Mouse (Mus musculus) adrenal gland, adult 2 months (tissue): ENCODE data around the gene Ppp2r5e. TPM values are rescaled to one million over a fixed set of nuclear protein-coding genes. Genes with fewer than 3 reads are reported as not detected.

ENCODE experiments used
- DNase-seq: peaks from one replicate; pipeline ENCODE4 v3.0.0; 2021
- polyA plus RNA-seq: library from polyadenylated mRNA; depleted of rRNA; stranded (reverse); fragments of >200 nt; gene quantifications from 2 replicates; pipeline ENCODE4 v1.2.3, GENCODE M21; 2012
- total RNA-seq, 2 experiments: library from RNA; stranded (reverse); gene quantifications; 2 replicates each; pipeline ENCODE4 v1.2.3; 2021

Gene Ppp2r5e
- total and polyA plus RNA-seq, 3 experiments = 45.2 to 57.4 (median 50.3) TPM

DNA sequence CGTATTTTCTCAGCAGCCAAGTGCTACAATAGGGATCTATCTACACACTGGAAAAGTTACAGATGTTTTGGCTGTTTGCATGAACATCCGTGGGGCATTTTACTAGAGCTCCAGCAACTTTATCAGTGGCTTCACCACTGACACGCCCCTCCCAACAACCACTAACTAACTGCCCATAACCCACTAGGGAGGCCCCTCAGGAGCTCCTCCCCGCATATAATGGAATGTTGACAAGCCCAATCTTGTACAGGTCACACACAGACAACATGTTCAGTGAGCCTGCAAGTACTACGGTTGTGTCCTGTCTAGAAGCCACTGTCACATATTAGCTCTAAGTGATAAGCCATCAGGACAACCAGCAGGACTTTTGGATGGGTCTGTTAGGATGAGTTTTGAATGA lies 18.8 kb downstream of the Ppp2r5e start:
- no peak for DNase-seq

DNA sequence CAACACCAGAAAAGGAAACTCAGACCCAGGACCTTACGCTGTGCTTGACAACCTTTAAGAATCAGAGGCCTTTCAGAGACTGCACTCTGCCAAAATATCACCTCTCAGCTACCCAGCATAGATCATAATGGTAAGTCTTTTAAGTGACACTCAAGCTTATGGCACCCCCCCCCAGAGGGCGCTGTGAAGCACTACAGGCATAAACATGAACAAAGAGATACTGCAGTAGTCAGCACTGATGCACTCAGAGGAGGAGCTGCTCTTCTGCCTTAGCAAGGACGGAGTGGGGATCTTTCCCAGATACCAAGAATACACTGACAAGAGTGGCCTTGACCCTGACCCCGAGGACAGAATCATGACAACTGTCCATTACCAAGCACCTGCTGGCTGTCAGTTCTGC lies 23.8 kb downstream of the Ppp2r5e start:
- DNase-seq = peak; percentile 72

DNA sequence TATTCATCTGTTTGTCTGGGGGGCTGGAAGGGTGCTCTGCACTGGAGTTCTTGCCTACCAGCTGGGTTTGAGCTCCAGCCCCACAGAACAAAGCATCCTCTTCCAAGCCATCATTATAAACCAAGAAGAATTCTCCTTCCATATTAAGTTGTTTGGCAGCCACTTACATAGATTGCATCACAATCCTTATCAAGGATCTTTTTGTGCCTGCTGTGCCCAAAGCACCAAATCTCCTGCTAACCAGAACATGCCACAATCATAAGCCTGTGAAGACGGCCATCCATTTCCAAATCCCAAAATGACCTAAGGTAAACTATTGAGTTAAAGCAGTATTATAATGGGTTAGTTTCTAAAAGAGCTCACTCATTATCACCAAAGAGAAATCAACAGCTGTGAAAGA lies 25.9 kb downstream of the Ppp2r5e start:
- no peak for DNase-seq

DNA sequence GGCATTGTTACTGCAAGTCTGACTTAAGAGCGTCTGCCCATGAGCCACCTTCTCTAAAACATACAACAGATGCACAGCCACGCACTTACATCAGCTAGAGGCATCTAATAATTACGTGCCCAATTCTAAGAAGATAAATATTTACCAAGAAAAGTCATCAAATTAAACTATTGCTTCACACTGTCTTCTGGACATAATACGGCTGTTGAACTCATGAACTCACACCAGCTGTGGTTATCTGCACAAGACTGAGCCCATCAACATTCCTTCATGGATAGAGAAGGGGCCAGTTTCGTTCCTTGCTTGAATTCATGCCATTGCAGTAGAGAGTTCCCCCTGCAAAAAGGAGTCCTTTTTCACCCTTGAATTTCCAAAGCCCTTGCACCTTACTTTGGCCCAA lies 28.3 kb downstream of the Ppp2r5e start:
- DNase-seq = no peak

DNA sequence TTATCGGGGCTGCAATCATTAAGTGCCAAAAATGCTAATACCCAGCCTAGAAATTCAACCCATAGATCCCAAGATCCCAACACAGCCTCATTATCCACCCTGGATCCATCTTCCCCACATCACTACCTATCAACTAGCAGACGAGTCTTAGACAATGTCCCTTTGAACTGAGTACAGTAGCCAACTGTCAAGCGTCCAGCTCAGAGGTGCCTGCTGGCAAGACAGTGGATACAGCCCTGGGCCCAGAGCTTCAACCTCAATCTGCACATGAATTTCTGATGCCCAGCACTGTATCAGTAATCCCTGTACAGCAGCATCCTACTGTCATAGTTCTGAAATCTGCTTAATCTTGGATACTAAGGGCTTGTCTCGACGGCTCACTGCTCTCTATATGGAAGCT lies 30.3 kb downstream of the Ppp2r5e start:
- no peak for DNase-seq

DNA sequence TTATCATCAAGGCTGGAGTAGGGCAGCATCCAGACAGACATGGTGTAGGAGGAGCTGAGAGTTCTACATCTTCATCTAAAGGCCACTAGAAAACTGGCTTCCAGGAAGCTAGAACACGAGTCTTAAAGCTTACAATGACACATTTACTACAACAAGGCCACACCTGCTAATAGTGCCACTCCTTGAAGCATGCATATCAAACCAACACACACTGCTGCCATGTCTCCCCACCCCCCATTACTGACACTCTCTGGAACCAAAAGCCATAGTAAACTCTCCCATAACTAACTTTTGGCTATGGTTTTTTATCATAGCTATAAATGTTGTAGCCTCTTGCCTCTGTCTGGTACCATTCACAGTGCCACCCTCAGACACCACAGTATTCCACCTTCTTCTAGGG lies 31.5 kb downstream of the Ppp2r5e start:
- DNase-seq = no peak

DNA sequence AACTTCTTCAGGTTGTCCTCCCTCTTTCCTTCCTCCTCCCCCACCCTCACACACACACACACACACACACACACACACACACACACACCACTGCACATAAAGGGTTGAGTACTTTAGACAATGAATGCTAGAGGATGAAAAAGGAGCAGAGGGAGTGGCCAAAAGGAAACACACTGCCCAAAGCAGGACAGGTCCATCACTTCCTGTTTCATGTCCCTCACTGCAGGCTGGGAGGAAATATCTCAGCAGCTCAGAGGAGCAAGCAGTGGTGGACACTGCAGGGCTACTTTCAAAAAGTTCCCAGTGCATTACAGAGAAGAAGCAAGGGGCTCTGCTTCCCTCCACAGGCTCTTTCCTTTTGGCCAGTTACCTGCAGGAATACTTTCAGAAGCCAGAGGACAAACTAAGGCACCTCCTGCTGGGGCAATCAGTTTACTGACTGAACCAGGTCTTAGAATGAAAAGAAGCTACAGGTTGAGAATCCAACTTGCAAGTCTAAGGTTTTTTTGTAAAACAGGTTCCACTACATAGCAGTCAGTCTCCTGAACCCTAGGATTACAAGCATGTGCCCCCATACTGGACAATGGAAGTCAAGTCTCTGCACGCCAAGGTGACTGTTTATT lies 32.9 kb downstream of the Ppp2r5e start:
- no peak for DNase-seq

DNA sequence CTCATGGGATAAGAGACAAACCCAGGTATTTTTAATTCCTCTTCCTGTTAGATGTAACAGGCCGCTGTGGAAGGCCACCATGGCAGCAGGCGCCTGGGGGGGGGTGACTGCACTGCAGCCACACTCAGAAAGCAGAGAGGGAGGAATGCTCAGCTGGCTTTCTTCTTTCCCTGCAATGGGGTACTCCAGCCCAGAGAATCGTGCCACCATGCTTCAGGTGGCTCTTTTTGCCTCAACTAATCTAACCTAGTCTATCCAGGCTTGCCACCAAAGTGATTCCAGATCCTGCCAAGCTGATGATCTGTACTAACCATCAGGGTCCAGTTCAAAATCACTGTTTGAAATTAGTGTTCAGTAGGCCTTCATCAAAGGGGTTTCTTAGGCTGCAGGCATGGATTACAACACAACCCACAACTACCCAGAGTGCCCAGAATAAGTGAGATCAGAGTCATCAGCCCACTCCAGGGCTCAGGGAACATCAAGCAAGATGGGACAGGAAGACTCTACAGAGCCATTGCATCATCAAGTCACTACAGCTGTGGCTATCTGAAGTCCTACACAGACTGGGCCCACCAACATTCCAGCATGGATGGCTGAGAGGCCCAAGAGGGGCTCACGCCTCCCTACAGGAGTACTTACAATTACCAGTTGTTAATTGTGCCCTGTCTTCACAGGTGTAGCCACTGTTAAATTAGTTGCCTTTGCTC lies 35.2 kb downstream of the Ppp2r5e start:
- DNase-seq = no peak

DNA sequence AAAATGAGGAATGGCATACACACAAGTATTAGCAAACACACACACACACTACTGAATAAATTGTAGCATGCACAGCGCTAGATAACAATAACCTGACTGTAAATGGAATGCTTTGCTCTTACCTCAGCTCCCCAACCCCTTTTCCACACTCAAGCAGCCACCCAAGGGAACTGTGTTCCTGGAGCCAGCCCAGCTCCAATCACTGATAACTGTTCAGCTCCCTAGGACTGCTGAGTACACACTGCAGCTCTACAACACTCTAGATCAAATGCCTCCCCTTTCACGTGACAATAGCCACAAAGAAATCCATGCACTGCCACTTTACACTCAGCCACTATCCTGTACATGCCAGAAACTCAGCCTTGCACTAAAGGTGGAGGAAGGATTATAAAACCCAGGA lies 36.8 kb downstream of the Ppp2r5e start:
- DNase-seq = no peak

DNA sequence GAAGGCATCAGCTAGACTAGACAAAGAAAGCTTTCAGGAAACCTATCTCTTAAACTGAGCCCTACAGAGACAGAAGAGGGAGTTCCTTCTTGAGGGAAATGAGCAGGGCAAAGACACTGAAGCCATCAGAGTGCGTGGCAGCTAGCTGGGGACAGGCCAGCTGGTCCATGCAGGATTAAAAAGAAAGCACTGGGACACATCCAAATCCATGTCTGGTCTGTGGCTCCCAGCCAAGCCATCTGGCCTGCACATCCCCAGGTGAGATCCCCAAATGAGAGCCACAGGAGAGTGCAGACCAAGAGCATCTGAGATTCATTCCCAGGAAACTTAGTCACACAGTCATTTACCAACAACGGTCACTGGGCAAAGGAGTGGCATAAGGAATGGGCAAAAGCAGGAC lies 38.2 kb downstream of the Ppp2r5e start:
- DNase-seq = no peak

DNA sequence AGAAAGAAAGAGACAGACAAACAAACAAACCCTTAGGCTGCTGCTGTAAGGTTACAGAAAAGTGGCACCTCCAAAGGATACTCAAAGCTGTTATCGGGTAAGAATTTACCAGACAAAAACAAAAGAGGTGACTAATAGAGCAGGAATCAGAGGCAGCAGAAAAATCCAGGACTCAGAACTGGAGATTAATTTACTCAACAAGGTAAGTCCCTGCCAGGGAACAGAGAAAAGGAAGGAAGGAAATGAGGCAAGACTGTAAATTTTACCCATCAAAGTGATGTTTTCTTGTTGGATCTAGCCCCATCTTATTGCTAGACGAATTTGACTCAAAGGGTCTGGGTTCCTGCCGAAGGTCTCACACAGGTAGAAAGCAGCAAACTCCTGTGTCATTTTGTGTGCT lies 41.0 kb downstream of the Ppp2r5e start:
- no peak for DNase-seq

DNA sequence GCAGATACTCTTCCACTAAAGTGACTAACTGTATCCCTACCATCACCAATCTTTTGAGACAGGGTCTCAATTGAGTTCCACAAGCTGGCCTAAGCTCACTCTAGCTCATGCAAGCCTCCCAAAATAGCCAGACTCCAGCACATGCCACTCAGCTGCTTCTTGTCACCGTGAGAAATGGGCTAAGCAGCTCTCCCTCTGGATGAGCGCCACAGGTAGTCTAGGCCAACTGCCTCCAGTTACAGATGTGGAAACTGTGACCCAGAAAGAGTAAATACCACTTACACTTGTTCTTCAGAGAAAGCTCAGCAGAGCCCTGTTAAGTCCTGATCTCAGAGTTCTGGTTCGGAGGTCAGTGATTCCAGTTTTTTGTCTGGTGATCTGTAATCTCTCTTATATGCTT lies 43.7 kb downstream of the Ppp2r5e start:
- no peak for DNase-seq

DNA sequence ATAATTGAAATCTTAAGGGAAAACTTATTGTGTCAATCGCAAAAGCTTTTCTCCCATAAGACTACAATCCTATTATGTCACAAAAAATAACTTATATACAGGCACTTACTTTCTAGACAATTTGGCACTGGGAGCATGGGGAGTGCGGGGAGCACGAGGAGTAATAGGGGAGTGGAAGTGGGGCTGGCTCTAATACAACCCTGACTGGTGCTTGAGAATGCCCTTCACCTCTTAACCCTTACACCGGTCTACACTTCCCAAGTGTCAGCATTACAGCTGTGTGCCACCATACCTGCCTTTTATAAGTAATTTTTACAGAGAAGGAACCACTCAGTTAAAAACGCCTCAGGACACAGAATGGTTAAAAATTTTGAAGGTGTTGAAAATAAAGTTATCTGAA lies 44.4 kb downstream of the Ppp2r5e start:
- DNase-seq = no peak

DNA sequence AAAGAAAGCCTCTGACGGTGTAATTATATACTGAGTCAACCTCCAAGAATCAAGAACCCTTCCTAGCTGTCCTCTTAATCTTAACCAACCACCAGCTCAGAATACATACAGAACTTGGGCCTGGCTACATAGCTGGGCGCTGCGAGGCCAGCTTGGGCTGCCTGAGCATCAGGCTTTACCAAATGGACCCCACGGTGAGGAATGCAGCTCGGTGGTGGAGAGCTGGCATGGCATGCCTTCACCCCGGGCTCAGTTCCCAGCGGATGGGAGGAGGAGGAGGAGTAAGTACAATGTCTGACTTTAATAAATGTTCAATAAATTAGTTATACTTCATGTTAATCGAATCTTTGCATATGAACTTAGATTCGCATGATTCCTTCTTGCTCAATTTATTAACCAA lies 47.0 kb downstream of the Ppp2r5e start:
- DNase-seq = no peak

DNA sequence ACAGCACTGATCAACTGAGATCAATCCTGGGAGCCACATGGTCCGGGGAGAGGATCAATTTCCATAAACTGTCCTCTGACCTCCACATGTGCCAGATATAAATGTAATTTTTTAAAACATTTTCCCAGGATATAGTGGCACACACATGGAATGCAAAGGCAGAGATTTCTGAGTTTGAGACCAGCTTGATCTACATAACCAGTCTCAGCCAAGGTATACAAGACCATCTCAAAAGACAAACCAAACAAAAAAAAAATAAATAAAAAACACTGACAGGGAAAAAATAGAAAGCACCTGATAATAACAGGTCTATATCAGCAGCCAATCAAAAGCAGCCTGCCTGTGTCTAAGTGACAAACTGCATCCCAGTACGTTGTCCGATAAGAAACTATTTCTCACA lies 48.9 kb downstream of the Ppp2r5e start:
- no peak for DNase-seq

DNA sequence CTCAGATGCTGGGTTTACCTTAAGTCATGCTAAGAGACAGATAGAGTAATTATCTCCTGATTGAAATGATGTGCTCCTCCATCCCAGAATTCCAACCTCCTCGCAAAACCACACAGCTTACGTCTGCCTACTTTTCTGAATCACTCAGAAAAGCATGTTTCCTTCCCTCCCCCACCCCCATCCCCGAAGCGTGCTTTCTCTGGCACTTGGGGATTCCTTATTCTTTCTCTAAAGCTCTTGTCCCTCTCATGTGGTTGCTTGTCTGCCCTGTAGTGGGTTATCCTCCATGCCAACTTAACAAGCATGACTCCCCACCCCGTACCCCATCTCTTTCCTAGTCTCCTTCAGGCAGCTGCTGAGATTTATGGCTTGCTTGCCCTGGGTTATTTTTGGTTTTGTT lies 49.8 kb downstream of the Ppp2r5e start:
- DNase-seq = no peak

DNA sequence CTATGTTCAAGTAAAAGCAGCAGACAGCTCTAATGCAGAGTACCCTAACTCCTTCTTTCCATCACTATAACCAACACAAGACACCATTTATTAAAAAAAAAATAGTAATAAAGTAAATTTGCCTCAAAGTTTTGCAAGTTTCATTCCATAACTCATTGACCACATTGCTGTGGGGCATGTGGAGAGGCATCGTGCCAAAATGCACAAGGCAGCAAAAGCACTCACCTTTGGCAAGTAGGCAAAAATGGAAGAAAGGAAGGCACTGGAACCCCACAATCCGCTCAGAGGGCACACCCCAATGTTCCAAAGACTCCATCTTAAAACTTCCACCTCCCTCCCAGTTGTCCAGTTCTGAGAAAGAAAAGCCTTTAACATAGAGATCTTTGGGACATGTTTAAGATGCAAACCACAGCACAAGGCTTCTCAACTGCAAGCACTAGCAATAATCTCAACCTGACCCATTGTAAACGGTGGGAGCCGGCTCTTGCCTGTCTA lies 50.6 kb downstream of the Ppp2r5e start:
- no peak for DNase-seq

DNA sequence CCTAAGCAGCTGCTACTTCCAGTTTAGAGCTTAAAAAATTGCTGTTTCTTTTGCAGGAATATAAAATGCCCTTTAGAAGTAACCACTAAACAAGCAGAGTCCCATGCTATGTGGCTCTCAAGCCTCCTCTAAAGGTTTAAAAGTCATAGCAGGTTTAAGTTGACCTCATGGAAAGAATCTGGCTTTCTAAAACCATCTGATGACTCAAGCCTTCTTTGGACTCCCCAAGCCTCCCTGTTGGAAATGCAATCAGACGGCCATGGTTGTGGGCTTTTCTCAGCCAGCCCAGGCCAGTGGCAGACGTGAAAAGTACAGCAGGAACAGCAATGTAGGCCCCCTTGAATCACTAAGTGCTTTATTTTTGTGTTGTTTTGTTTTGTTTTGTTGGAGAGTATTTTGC lies 51.4 kb downstream of the Ppp2r5e start:
- DNase-seq = no peak

DNA sequence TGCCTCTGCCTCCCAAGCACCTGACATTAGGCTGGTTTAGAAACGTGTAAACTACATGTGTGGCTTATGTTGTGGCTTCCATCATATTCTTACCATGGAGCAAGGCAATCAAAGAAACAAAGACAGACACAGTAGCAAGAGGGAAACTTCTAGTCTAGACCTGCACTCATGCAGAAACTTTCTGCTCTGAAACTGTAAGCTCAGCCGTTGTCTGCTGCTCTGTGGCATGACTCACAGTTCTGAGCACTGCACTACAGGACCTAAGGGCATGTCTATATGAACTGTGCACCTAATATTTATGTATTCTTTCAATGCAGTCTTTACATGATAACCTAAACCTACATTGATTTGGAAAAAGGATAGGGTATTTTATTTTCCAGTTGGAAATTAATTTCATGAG lies 51.8 kb downstream of the Ppp2r5e start:
- no peak for DNase-seq

DNA sequence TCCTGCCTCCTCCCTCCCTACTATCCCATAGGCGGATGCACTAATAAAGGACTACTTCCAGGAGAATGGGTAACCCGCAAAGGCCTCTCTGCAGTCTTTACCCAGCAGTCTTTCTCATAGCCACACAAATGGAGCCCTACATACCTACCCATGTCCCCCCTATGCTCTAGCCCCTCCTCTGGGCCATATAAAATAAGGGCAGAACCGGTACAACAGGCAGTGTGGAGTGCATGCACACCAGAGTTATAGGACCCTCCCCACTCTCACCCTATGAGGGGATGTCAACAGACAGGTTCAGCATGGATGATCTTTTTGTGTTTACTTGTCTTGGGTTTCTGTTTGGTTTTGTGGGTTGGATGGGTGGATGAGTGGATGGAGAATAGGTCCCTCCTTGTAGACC lies 52.7 kb downstream of the Ppp2r5e start:
- no peak for DNase-seq

DNA sequence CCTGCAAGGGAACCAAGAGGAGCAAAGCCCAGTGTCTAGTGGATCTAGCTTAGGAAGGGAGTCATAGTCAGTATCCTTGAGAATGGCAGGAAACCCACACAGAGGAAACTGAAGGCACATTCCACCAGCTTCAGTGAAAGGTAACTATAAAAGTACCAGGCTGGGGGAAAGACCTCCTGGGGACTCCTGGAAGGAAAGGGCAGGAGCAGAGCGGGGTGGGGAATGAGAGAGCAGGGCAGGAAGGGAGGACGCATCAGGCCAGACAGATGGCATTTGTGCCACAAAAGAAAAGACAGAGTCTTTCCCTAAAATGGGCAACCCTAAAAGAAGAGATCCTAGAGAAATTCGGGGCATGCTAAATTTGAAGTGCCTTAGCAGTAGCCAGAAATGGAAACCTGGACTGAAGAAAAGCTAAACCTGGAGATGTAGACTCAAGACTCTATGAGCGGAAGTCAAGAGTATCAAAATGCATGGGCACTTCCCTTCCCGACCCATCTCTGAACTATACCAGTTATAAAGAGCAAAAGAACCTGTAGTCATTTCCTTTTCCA lies 55.3 kb downstream of the Ppp2r5e start:
- DNase-seq = no peak

DNA sequence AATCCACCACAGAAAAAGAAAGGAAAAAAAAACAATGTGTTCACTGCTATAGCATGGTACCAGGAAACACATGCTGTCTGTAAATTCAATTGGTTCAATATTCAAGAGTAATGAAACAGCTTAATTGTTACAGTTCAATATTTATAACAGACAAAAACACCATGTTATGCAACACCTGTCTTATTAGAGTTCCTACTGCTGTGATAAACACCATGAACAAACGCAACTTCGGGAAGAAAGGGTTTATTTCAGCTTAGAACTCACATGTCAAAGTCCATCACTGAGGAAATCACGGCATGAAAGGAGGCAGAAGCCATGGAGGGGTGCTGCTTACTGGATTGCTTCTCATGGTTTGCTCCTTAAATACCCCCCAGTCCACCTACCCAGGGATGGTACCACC lies 56.8 kb downstream of the Ppp2r5e start:
- DNase-seq = no peak

DNA sequence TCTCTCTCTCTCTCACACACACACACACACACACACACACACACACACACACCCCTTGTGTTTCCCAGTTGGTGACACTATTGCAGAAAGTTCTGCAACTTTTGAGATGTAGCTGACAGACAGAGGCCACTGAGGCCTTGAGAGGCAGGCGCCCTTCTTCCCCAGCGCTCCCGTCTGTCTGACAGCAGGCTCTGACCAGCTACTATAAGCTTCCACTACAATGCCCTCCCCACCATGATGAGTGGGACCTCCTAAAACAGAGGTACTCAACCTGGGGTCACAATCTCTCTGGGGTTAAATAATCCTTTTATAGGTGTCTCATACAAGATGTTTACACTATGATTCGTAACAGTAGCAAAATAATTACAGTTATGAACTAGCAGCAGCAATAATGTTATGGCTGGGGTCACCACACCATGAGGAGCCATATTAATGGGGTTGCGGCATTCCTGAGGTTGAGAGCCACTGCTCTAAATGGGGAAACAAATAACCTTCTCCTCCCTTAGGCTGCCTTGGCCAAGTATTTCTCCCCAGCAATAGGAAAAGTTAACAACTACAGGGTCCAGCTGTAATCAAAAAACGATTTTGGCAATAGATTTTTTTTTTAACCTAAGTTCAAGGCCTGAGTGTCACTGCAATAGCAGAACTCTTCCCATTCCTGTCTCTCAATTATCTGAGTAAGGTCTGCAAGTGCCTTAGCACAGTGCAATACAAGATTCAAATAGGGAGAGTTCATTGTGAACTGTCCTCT lies 58.2 kb downstream of the Ppp2r5e start:
- peak; percentile 58 for DNase-seq
